Mouse (Mus musculus) heart, adult 8-10 months (tissue): ENCODE results near the gene Plxdc2. TPM values are rescaled to one million over a fixed set of nuclear protein-coding genes. Genes with fewer than 3 reads are reported as not detected.
"Not testable (repeated sequence)": the region's sequence is repeated elsewhere in the genome, so short reads cannot be mapped to it uniquely, and the experiment has no call there.

Source experiments
- DNase-seq: peaks from one replicate; pipeline ENCODE4 v3.0.0; 2022; ENCODE audit warnings: low spot score
- total RNA-seq, 4 experiments: library from RNA; stranded (reverse); gene quantifications; 2 replicates each; pipeline ENCODE4 v1.2.4; 2022

Gene Plxdc2
- total RNA-seq, 4 experiments from 2014 or later, result 16.7 to 20.7 (median 18.2) TPM

DNA sequence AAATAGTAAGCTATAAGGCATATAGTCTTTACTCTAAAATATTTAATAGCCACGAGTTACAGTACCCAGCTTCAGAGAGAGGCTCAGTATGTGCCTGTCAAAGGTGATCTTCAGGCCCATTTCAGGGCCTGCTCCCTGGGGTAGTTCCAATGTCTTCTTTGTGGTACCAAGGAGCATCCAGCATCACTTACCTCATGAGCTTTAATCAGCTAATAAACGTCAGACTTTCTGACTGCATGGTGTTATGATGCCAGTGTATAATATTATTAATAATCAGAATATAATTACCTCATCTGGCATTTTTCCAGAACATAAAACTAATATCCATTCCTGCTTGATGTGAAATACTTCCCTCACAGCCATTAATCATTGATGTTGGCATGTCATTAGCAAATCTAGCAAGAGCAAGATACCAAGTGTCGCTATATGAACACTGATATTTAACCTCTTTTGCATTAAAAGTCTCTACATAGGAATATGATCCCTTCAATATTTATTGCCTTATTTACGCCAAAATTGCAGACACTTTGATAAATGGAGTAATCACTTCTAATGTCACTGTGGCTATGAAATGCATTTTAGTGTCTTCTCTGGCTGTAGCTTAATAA, 393.3 kb downstream of the Plxdc2 start:
- no peak for DNase-seq

DNA sequence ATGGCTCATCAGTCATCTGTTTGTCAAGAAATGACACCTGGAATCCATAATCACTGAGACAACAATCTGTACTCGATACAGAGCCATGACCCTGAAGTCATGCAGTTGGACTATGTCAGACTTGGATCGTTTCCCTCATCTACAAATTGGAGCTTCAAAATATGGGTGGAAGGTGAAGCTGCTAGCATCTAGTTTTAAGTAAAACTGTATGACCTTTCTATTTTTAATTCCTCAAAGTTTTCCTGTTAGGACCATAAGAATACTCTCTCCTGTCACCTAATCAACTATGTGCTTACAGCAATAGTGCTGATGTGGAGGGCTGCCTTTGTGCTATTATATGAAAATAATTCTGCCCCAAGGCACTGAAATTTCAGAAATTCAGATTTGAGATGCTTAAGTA, 401.1 kb downstream of the Plxdc2 start:
- no peak for DNase-seq

DNA sequence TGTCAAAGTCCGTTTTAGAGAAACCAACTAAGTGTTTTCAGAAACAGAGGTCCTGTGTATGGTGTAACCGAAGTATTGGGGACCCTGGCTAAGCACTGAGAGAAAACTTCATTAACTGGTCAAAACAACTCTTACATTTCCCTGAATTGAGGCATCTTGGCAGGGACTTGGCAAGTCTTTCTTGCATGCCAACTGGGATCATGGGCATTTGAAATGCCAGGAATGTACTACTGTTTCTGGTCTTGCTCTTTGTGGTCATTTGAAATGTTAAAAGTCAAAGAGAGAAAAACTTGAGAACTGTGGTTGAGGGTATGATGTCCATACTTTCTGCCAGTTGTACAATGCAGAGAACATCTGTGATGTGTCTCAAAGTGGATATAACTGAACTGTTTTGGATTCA, 403.7 kb downstream of the Plxdc2 start:
- no peak for DNase-seq

- DNase-seq, result not testable (repeated sequence)
Observed at GRCm38 (mm10) chr2:16769149-16769548, 413.0 kb downstream of the Plxdc2 start.

GRCm38 (mm10) chr2:16773398-16774113, 417.5 kb downstream of the Plxdc2 start:
- no peak for DNase-seq

- DNase-seq, result no peak
Observed at GRCm38 (mm10) chr2:16774114-16774433, 418.0 kb downstream of the Plxdc2 start.

DNA sequence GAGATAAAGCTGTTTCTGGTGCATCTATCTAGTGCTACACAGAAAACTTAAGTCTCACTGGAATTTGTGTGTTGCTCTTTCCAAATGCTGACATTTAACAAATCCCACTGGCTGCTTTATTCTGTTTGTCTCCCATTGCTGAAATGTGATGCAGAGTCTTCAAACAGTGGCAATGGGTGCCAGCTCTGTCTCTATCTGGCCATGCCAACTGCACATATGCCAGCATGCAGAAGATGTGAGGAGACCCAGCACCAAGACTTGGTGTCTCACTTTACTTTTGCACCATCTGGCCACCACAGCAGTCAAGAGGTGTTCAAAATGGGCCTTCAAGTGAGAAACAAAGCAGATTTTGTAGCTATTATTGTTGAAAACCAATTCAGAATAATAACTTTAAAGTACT, 439.2 kb downstream of the Plxdc2 start:
- DNase-seq, result no peak
